Mouse (Mus musculus): ENCODE results near the gene Gdf15. TPM values are rescaled to one million over a fixed set of nuclear protein-coding genes. Genes with fewer than 3 reads are reported as not detected.

Gdf15 gene
- polyA plus RNA-seq, 1 experiment from 2014 or later: 0.10 TPM

DNA sequence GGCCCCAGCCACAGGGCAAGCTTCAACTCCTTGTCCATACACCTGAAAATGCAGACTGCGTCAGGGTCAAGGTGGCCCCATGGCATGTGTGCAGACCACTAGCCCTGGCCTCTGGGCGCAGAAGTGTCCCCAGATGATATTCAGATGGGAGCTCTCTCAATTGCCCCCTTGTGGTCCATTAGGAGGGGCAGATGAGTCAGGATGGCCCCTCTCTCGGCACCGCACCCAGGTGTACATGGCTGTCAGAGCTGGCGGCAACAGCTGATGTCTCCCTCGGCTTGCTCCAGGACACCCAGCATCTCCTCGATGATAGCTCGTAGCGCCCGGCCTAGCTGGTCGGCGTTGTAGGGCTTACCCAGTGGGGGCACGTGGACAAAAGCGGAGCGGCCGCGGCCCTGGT is 18.1 kb upstream of the Gdf15 start:
- H3K4me1 ChIP-seq (ENCODE audit: control insufficient read depth, insufficient read depth, low read length): peaks cover 21% of the 10 kb centered on the region
- H3K36me3 ChIP-seq (ENCODE audit: control insufficient read depth, insufficient read depth, low read length): peaks cover 12% of the 10 kb centered on the region
- WGBS: 94% methylated on average over 17 of the region's 17 CpGs
- ATAC-seq (ENCODE audit: low FRiP score): no peak
- no peak overlapping the region for H3K9ac ChIP-seq (ENCODE audit: low read length)
- DNase-seq (ENCODE audit: low spot score, missing footprints): no peak
- H3K27me3 ChIP-seq (ENCODE audit: control insufficient read depth, insufficient read depth, low read length): no peaks in the 10 kb centered on the region
- no peak overlapping the region for H3K4me3 ChIP-seq (ENCODE audit: low read depth, low read length)
- no peak overlapping the region for H3K27ac ChIP-seq (ENCODE audit: low read depth, low read length)
- no peak overlapping the region for H3K4me2 ChIP-seq
- no peaks in the 10 kb centered on the region for H3K9me3 ChIP-seq (ENCODE audit: control insufficient read depth, low read length)

- Histone ChIP-seq H3K9me3 (ENCODE audit: control insufficient read depth, low read length) (no peaks in the 10 kb centered on the region), H3K4me1 (ENCODE audit: control insufficient read depth, insufficient read depth, low read length) (peaks cover 12% of the 10 kb centered on the region), H3K27ac (ENCODE audit: low read depth, low read length) (no peak overlapping the region; the same call in 1 of the 2 replicates), H3K27me3 (ENCODE audit: control insufficient read depth, insufficient read depth, low read length) (no peaks in the 10 kb centered on the region), H3K36me3 (ENCODE audit: control insufficient read depth, insufficient read depth, low read length) (peaks cover 12% of the 10 kb centered on the region), H3K4me2 (no peak overlapping the region), H3K4me3 (ENCODE audit: low read depth, low read length) (no peak overlapping the region), H3K9ac (ENCODE audit: low read length) (no peak overlapping the region)
- DNase-seq (ENCODE audit: low spot score, missing footprints) (no peak), ATAC-seq (ENCODE audit: low FRiP score) (peak; percentile 27)
- WGBS: 84% methylated on average over 4 of the region's 4 CpGs
These were observed 17.1 kb upstream of the Gdf15 start for GRCm38 (mm10) chr8:70649324-70649723.

- Histone ChIP-seq H3K4me2 (no peak overlapping the region), H3K36me3 (ENCODE audit: control insufficient read depth, insufficient read depth, low read length) (peaks cover 12% of the 10 kb centered on the region), H3K4me1 (ENCODE audit: control insufficient read depth, insufficient read depth, low read length) (peaks cover 12% of the 10 kb centered on the region), H3K9me3 (ENCODE audit: control insufficient read depth, low read length) (no peaks in the 10 kb centered on the region), H3K9ac (ENCODE audit: low read length) (0 out of 2 replicates have a peak overlapping the region, but pooled peaks have one; percentile 16), H3K27ac (ENCODE audit: low read depth, low read length) (no peak overlapping the region; the same call in 1 of the 2 replicates), H3K4me3 (ENCODE audit: low read depth, low read length) (no peak overlapping the region), H3K27me3 (ENCODE audit: control insufficient read depth, insufficient read depth, low read length) (no peaks in the 10 kb centered on the region)
- DNase-seq (ENCODE audit: low spot score, missing footprints) (no peak), ATAC-seq (ENCODE audit: low FRiP score) (no peak)
- 66% methylated on average over 3 of the region's 3 CpGs for WGBS
These were observed 16.7 kb upstream of the Gdf15 start for GRCm38 (mm10) chr8:70648921-70649320.

GRCm38 (mm10) chr8:70648164-70648442 is 15.8 kb upstream of the Gdf15 start:
- no peak overlapping the region for H3K9ac ChIP-seq (ENCODE audit: low read length)
- H3K36me3 ChIP-seq (ENCODE audit: control insufficient read depth, insufficient read depth, low read length): peaks cover 12% of the 10 kb centered on the region
- H3K27me3 ChIP-seq (ENCODE audit: control insufficient read depth, insufficient read depth, low read length): no peaks in the 10 kb centered on the region
- peaks cover 10% of the 10 kb centered on the region for H3K4me1 ChIP-seq (ENCODE audit: control insufficient read depth, insufficient read depth, low read length)
- H3K4me3 ChIP-seq (ENCODE audit: low read depth, low read length): no peak overlapping the region
- no peak overlapping the region for H3K27ac ChIP-seq (ENCODE audit: low read depth, low read length)
- DNase-seq (ENCODE audit: low spot score, missing footprints) (no peak), ATAC-seq (ENCODE audit: low FRiP score) (no peak)
- H3K9me3 ChIP-seq (ENCODE audit: control insufficient read depth, low read length): no peaks in the 10 kb centered on the region
- H3K4me2 ChIP-seq: no peak overlapping the region
- WGBS: 33% methylated on average over 1 of the region's 1 CpGs

DNA sequence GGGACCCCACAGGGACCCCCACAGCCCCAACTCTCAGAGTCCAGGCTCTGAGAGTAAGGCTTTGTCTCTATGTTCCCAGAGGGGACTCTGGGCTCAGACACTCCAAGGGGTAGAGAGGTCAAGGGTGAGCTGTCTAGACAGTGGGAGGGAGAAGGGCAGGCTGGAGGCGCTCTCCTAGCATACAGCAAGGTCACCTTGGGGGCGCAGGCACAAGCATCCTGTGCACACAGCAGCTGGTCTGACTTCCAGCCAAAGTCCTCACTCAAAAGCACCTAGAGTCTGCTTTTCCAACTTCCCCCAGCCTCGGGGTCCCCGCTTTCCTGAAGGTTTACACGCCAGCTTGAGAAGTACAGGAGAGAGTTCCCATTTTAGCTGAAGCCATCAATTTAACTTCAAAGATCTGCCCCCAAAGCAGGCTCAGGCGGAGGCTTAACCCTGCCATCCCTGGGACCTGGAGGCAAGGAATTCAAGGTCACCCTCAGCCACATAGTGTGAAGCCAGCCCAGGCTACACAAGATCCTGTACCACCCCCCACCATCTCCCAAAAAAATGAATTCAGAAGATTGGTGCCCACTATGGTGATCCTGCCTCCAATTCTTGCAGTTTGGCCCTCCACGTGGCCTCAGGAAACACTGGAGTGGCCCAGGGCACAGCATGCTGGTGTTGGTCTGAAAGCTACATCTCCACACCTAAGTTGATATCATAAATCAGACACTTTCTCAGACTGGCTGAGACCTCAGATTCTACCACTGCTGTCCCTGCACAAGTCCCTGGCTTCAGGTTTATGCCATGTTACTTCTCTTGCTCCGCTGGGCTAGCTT is 15.3 kb upstream of the Gdf15 start:
- Histone ChIP-seq H3K9ac (ENCODE audit: low read length) (0 out of 2 replicates have a peak overlapping the region, but pooled peaks have one; percentile 5), H3K4me2 (no peak overlapping the region), H3K36me3 (ENCODE audit: control insufficient read depth, insufficient read depth, low read length) (peaks cover 12% of the 10 kb centered on the region), H3K27me3 (ENCODE audit: control insufficient read depth, insufficient read depth, low read length) (no peaks in the 10 kb centered on the region), H3K4me1 (ENCODE audit: control insufficient read depth, insufficient read depth, low read length) (peaks cover 10% of the 10 kb centered on the region), H3K27ac (ENCODE audit: low read depth, low read length) (peak overlapping the region; percentile 48; the same call in 1 of the 2 replicates), H3K4me3 (ENCODE audit: low read depth, low read length) (no peak overlapping the region), H3K9me3 (ENCODE audit: control insufficient read depth, low read length) (no peaks in the 10 kb centered on the region)
- no peak for DNase-seq (ENCODE audit: low spot score, missing footprints)
- 60% methylated on average over 8 of the region's 8 CpGs for WGBS
- ATAC-seq (ENCODE audit: low FRiP score): peak; percentile 57; the same call in 1 of the 2 replicates

- Histone ChIP-seq H3K9me3 (ENCODE audit: control insufficient read depth, low read length) (no peaks in the 10 kb centered on the region), H3K27me3 (ENCODE audit: control insufficient read depth, insufficient read depth, low read length) (no peaks in the 10 kb centered on the region), H3K4me3 (ENCODE audit: low read depth, low read length) (no peak overlapping the region), H3K4me1 (ENCODE audit: control insufficient read depth, insufficient read depth, low read length) (peaks cover 10% of the 10 kb centered on the region), H3K36me3 (ENCODE audit: control insufficient read depth, insufficient read depth, low read length) (peaks cover 10% of the 10 kb centered on the region), H3K4me2 (no peak overlapping the region), H3K27ac (ENCODE audit: low read depth, low read length) (peak overlapping the region; percentile 48; the same call in 1 of the 2 replicates), H3K9ac (ENCODE audit: low read length) (no peak overlapping the region)
- DNase-seq (ENCODE audit: low spot score, missing footprints) (no peak), ATAC-seq (ENCODE audit: low FRiP score) (no peak)
These were observed 14.5 kb upstream of the Gdf15 start for GRCm38 (mm10) chr8:70646775-70647174.

GRCm38 (mm10) chr8:70646369-70646768 is 14.1 kb upstream of the Gdf15 start:
- Histone ChIP-seq H3K27me3 (ENCODE audit: control insufficient read depth, insufficient read depth, low read length) (no peaks in the 10 kb centered on the region), H3K9me3 (ENCODE audit: control insufficient read depth, low read length) (no peaks in the 10 kb centered on the region), H3K4me1 (ENCODE audit: control insufficient read depth, insufficient read depth, low read length) (peaks cover 10% of the 10 kb centered on the region), H3K27ac (ENCODE audit: low read depth, low read length) (no peak overlapping the region), H3K4me2 (no peak overlapping the region), H3K4me3 (ENCODE audit: low read depth, low read length) (no peak overlapping the region), H3K9ac (ENCODE audit: low read length) (no peak overlapping the region), H3K36me3 (ENCODE audit: control insufficient read depth, insufficient read depth, low read length) (peaks cover 10% of the 10 kb centered on the region)
- WGBS: 78% methylated on average over 6 of the region's 6 CpGs
- DNase-seq (ENCODE audit: low spot score, missing footprints): no peak
- no peak for ATAC-seq (ENCODE audit: low FRiP score)

DNA sequence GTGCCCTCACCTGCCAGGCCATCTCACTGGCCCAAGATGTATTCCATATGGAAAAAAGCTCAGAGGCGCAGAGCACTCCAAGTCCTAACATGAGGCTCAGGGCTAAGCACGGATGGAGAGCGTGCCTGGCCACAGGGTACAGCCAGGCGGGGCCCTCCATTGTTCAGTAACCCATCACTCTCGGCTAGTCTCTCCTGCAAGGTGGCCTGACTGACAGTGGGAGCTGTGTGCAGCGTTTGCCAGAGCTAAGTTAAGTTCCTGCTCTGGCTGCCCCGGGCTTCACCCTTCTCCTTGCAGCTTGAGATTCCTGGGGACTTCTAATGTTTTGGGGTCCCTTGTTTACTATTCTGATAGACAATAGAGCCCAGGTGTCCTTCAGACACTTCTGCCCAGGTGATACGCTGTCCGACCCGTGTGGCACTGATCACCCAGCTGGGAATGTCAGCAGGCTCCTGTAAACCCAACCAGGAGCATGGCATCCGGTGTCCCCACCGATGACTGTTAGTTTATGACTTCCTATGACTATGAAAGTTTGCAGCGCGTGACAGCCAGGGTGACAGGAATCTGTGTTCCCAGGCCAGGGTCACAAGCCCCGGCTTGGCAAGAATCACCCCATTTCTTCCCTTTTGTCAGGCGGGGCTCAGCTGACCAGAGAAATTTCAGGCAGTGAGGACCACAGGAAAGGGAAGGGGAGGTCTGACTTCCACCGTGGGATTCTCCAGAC is 13.4 kb upstream of the Gdf15 start:
- no peaks in the 10 kb centered on the region for H3K27me3 ChIP-seq (ENCODE audit: control insufficient read depth, insufficient read depth, low read length)
- H3K9ac ChIP-seq (ENCODE audit: low read length): no peak overlapping the region
- DNase-seq (ENCODE audit: low spot score, missing footprints) (no peak), ATAC-seq (ENCODE audit: low FRiP score) (no peak)
- WGBS: 64% methylated on average over 17 of the region's 17 CpGs
- H3K36me3 ChIP-seq (ENCODE audit: control insufficient read depth, insufficient read depth, low read length): peaks cover 10% of the 10 kb centered on the region
- H3K9me3 ChIP-seq (ENCODE audit: control insufficient read depth, low read length): no peaks in the 10 kb centered on the region
- H3K27ac ChIP-seq (ENCODE audit: low read depth, low read length): no peak overlapping the region
- peaks cover 10% of the 10 kb centered on the region for H3K4me1 ChIP-seq (ENCODE audit: control insufficient read depth, insufficient read depth, low read length)
- H3K4me2 ChIP-seq: no peak overlapping the region
- no peak overlapping the region for H3K4me3 ChIP-seq (ENCODE audit: low read depth, low read length)

DNA sequence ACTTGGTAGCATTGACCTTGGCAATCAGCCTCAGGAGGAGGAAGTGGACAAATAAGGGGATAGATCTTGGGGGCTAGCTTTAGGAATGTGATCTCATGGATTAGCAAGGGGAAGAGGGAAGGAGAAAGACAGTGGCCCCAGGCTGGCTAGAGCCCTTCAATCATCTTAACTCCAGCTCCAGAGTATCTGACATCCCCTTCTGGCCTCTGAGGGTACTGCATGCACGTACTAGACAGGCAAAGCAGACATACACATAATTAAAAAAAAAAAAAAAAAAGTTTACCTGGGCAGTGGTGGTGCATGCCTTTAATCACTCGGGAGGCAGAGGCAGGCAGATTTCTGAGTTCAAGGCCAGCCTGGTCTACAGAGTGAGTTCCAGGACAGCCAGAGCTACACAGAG is 11.8 kb upstream of the Gdf15 start:
- Histone ChIP-seq H3K4me1 (ENCODE audit: control insufficient read depth, insufficient read depth, low read length) (peaks cover 10% of the 10 kb centered on the region), H3K36me3 (ENCODE audit: control insufficient read depth, insufficient read depth, low read length) (no peaks in the 10 kb centered on the region; the same call in 1 of the 2 replicates), H3K9me3 (ENCODE audit: control insufficient read depth, low read length) (no peaks in the 10 kb centered on the region), H3K4me3 (ENCODE audit: low read depth, low read length) (no peak overlapping the region), H3K27me3 (ENCODE audit: control insufficient read depth, insufficient read depth, low read length) (no peaks in the 10 kb centered on the region), H3K9ac (ENCODE audit: low read length) (no peak overlapping the region), H3K4me2 (no peak overlapping the region), H3K27ac (ENCODE audit: low read depth, low read length) (no peak overlapping the region)
- WGBS: 82% methylated on average over 2 of the region's 2 CpGs
- ATAC-seq (ENCODE audit: low FRiP score) (no peak), DNase-seq (ENCODE audit: low spot score, missing footprints) (no peak)

Data from midbrain, embryonic 11.5 days (tissue).